20 mouse cellular contexts compared by ENCODE assay signal in genomic region chr14:98703289-98703688, GRCm38 (mm10).
DNase-seq lines count a peak whose midpoint lies in the region; ATAC-seq and TF ChIP-seq lines count a peak whose summit lies in the region.
"Had no signal": no experiment of that assay in that cellular context is flagged by ENCODE, and none has a peak within 500 bp of the region (broad histone marks: within the 10 kb centered on the region; RNA-seq: fewer than 3 reads in every experiment).

No protein-coding gene starts in this region.

- 0 out of 4 replicates have a peak overlapping the region, but pooled peaks of 1 of the 2 experiments have one; percentile 22 for H3K27ac ChIP-seq in heart, embryonic 14.5 days (replicated peaks in 1 of 2; ENCODE audit: control insufficient read depth in 1 of 2, insufficient read depth in 1 of 2, low read depth in 2 of 2, low read length in 2 of 2)
- H3K27ac ChIP-seq in gastrocnemius, adult 2 months, result no peak overlapping the region
- H3K27ac ChIP-seq: embryonic facial prominence, embryonic 12.5 days; forebrain, embryonic 15.5 days; heart, embryonic 10.5 days; hindbrain, embryonic 10.5 days; hindbrain, embryonic 14.5 days; intestine, embryonic 15.5 days had no signal

- peak; percentile 61; the same call in 1 of the 2 replicates for ATAC-seq in heart, embryonic 14.5 days (ENCODE audit: insufficient number of reproducible peaks, insufficient read depth, low FRiP score, low read depth)
- ATAC-seq: forebrain, embryonic 15.5 days; intestine, embryonic 15.5 days had no signal

- peaks cover 0 to 15% of the 10 kb centered on the region in 2 experiments; a peak in 3 of 4 replicates for H3K4me1 ChIP-seq in heart, embryonic 14.5 days (ENCODE audit: control insufficient read depth in 2 of 2, insufficient read depth in 2 of 2, low read length in 2 of 2)
- H3K4me1 ChIP-seq: embryonic facial prominence, embryonic 12.5 days; forebrain, embryonic 15.5 days; hindbrain, embryonic 10.5 days; intestine, embryonic 15.5 days had no signal

- no peak overlapping the region for H3K4me3 ChIP-seq in heart, embryonic 14.5 days (ENCODE audit: control insufficient read depth in 1 of 2, insufficient read depth in 1 of 2, low read depth in 1 of 2, low read length in 2 of 2)
- no peak overlapping the region for H3K4me3 ChIP-seq in gastrocnemius, adult 2 months
- H3K4me3 ChIP-seq: embryonic facial prominence, embryonic 12.5 days; forebrain, embryonic 15.5 days; heart, embryonic 10.5 days; hindbrain, embryonic 10.5 days; intestine, embryonic 15.5 days had no signal

- no peak overlapping the region for H3K4me2 ChIP-seq in heart, embryonic 14.5 days (ENCODE audit: low read length)
- H3K4me2 ChIP-seq: embryonic facial prominence, embryonic 12.5 days; forebrain, embryonic 15.5 days; hindbrain, embryonic 14.5 days; intestine, embryonic 15.5 days had no signal

- intact Hi-C loops in left cerebral cortex, postnatal 14 days (cut with DNase I), result no loop called here
- intact Hi-C loops in left cerebral cortex, postnatal 10 days (cut with DNase I), result no loop called here
- intact Hi-C loops in gastrocnemius, adult 2 months (cut with DNase I), result no loop called here

- H3K9ac ChIP-seq in heart, embryonic 14.5 days (ENCODE audit: low read length), result no peak overlapping the region
- H3K9ac ChIP-seq: embryonic facial prominence, embryonic 12.5 days; forebrain, embryonic 15.5 days; hindbrain, embryonic 14.5 days; intestine, embryonic 15.5 days had no signal

- H3K9me3 ChIP-seq in heart, embryonic 14.5 days (ENCODE audit: control insufficient read depth, low read length), result no peaks in the 10 kb centered on the region
- H3K9me3 ChIP-seq: embryonic facial prominence, embryonic 12.5 days; forebrain, embryonic 15.5 days; heart, embryonic 10.5 days; hindbrain, embryonic 10.5 days; intestine, embryonic 15.5 days had no signal

- H3K27me3 ChIP-seq in heart, embryonic 14.5 days (ENCODE audit: control insufficient read depth, insufficient read depth, low read length), result no peaks in the 10 kb centered on the region
- H3K27me3 ChIP-seq: embryonic facial prominence, embryonic 12.5 days; forebrain, embryonic 15.5 days; intestine, embryonic 15.5 days had no signal

- TF ChIP-seq CTCF in gastrocnemius, adult 2 months (IDR thresholded peaks at IDR 0.05), result no peak

- peak; percentile 3 to 27 for DNase-seq in frontal cortex, adult 2 months (ENCODE audit: extremely low spot score in 1 of 2, low spot score in 1 of 2)
- DNase-seq in frontal cortex, postnatal 14 days (ENCODE audit: low spot score in 2 of 2), result no peak
- no peak for DNase-seq in heart, adult 8-10 months (ENCODE audit: low spot score)
- peak; percentile 5 to 9 for DNase-seq in left cerebral cortex, postnatal 14 days (ENCODE audit: low spot score in 2 of 2)
- no peak for DNase-seq in left cerebral cortex, postnatal 10 days (ENCODE audit: extremely low spot score in 1 of 2, low spot score in 2 of 2)
- DNase-seq in brain, adult 2 months (ENCODE audit: low read depth, low spot score), result peak; percentile 55
- no peak for DNase-seq in gastrocnemius, adult 2 months
- DNase-seq: adrenal gland, postnatal 10 days; cerebellum, adult 11-12 months; cerebellum, adult 9-10 months; cerebellum, postnatal 25 days; gastrocnemius, postnatal 25 days; kidney, adult 18-20 months had no signal

- H3K36me3 ChIP-seq in heart, embryonic 14.5 days (ENCODE audit: control insufficient read depth, insufficient read depth, low read length), result no peaks in the 10 kb centered on the region
- H3K36me3 ChIP-seq: embryonic facial prominence, embryonic 12.5 days; forebrain, embryonic 15.5 days; heart, embryonic 10.5 days; hindbrain, embryonic 10.5 days; intestine, embryonic 15.5 days had no signal

- 21% methylated on average over 6 of the region's 6 CpGs for WGBS in heart, embryonic 14.5 days

Comparison
In these comparisons a context has a peak if more than half of its experiments do, and no peak if none do; other contexts are left out.
1. DNase-seq: peak in frontal cortex, adult 2 months (2 of 2), left cerebral cortex, postnatal 14 days (2 of 2) and brain, adult 2 months (single experiment); none in frontal cortex, postnatal 14 days (0 of 2), heart, adult 8-10 months (single experiment), left cerebral cortex, postnatal 10 days (0 of 2) and gastrocnemius, adult 2 months (single experiment).